Mouse (Mus musculus) hindbrain, postnatal 0 days (tissue): ENCODE data around the gene Ifi27l2b. TPM values are rescaled to one million over a fixed set of nuclear protein-coding genes. Genes with fewer than 3 reads are reported as not detected.

Experiments used
- ATAC-seq: fragments of 200-750 bp; cut with Nextera tagmentation; 2 replicates; pipeline ENCODE4 v1.8.0; 2017; ENCODE audit warnings: mild to moderate bottlenecking, moderate TSS enrichment, moderate library complexity
- DNase-seq: peaks from one replicate; pipeline ENCODE4 v3.0.0-alpha.2; 2015; ENCODE audit warnings: low spot score
- H3K27ac ChIP-seq: fragments of 300-500 bp; sonication (generic); 2 replicates; pipeline ENCODE4 v1.5.1; 2014; ENCODE audit warnings: mild to moderate bottlenecking
- H3K27me3 ChIP-seq: fragments of 300-500 bp; sonication (generic); 2 replicates; pipeline ENCODE4 v1.6.1; 2014; ENCODE audit warnings: low read length, mixed read lengths; ENCODE audit not compliant: insufficient read depth
- H3K36me3 ChIP-seq: fragments of 300-500 bp; sonication (generic); 2 replicates; pipeline ENCODE4 v1.6.1; 2014; ENCODE audit warnings: low read length, mixed read lengths; ENCODE audit not compliant: insufficient read depth
- H3K4me1 ChIP-seq: fragments of 300-500 bp; sonication (generic); 2 replicates; pipeline ENCODE4 v1.6.1; 2014; ENCODE audit warnings: antibody characterized with exemption, low read length, mixed read lengths; ENCODE audit not compliant: insufficient read depth
- H3K4me2 ChIP-seq: fragments of 300-500 bp; sonication (generic); 2 replicates; pipeline ENCODE4 v1.6.1; 2014; ENCODE audit warnings: low read depth, mild to moderate bottlenecking, low read length, moderate library complexity, mixed read lengths
- H3K4me3 ChIP-seq: fragments of 300-500 bp; sonication (generic); 2 replicates; pipeline ENCODE4 v1.5.1; 2014; ENCODE audit warnings: low read length
- H3K9ac ChIP-seq: fragments of 300-500 bp; sonication (generic); replicated peaks from 2 replicates; pipeline ENCODE4 v1.6.1; 2014; ENCODE audit warnings: mild to moderate bottlenecking, low read length, moderate library complexity, mixed read lengths
- H3K9me3 ChIP-seq: fragments of 300-500 bp; sonication (generic); 2 replicates; pipeline ENCODE4 v1.6.1; 2016; ENCODE audit warnings: low read length, mixed read lengths
- CTCF ChIP-seq: IDR thresholded peaks from 2 replicates; pipeline ENCODE4 v1.5.1; 2016; ENCODE audit warnings: antibody characterized with exemption, control low read depth, low read depth
- WGBS: fragments of 180-500 bp; shearing (Covaris S2); extraction: QIAGEN DNeasy Blood & Tissue Kit; methylation state at CpG from one replicate; pipeline ENCODE4 v1.1.7; 2014; 5-methylcytosine and 5-hydroxymethylcytosine counted together
- polyA plus RNA-seq: library from polyadenylated mRNA; unstranded; fragments of >200 nt; fragmentation: Nextera tagmentation; extraction: Ambion mirVana; gene quantifications from 2 replicates; pipeline ENCODE4 v1.2.1, GENCODE M21; 2015
- total RNA-seq: library from RNA; depleted of rRNA; stranded (reverse); fragments of >200 nt; gene quantifications from 2 replicates; pipeline ENCODE4 v1.2.3, GENCODE M21; 2014

The Ifi27l2b gene
- total and polyA plus RNA-seq, 2 experiments from 2014 or later, result not detected

DNA sequence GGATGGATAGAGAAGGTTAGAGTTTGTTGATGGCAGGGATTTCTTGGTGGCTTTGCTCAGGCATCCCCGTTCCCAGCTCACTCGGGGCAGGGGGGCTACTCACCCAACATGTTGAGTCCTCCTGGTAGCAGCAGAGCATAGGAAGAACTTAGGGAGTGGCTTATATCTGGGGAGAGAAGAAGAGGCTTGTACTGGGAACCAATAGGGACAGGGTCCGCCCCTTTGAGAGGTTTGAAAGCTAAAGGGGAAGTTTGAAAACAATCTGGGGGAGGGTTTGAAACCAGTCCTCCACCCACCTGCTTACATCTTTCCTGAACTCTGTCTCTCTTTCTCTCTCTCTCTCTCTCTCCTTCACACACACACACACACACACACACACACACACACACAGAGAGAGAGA, 13.5 kb downstream of the Ifi27l2b start, which contains the start of gene Ifi27l2a:
Gene Ifi27l2a, minus strand, starts transcription at position 157 of the 400 bp plus-strand sequence.
- H3K36me3 ChIP-seq, result no peaks in the 10 kb centered on the region
- no peaks in the 10 kb centered on the region for H3K4me1 ChIP-seq
- ATAC-seq (no peak), DNase-seq (no peak)
- H3K27me3 ChIP-seq, result no peaks in the 10 kb centered on the region
- no peaks in the 10 kb centered on the region for H3K9me3 ChIP-seq
- no peak within 1 kb of the TSS for H3K27ac ChIP-seq
- WGBS, result 56% methylated on average over 3 of the region's 3 CpGs
- H3K9ac ChIP-seq, result no peak within 1 kb of the TSS
- no peak for TF ChIP-seq CTCF
- H3K4me2 ChIP-seq, result no peak within 1 kb of the TSS
- H3K4me3 ChIP-seq, result no peak within 1 kb of the TSS

DNA sequence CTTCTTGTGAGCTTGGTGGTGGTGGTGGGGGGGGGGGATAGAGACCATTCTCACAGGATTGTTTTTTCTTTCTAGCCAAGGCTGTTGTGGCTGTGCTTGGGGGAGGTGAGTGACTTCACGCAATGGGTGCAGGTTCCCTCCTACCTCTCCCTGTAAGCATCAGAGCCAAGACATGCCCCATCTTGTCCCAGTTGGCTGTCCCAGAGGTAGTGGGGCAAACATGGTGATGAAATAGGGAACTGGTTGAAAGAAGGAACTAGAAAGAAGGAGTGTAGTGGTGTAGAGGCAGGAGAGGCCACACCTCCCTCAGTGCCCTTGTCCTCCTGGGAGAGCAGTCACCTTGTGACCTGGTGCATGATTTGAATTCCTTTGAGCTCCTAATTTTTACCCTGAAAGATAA, 19.4 kb downstream of the Ifi27l2b start:
- no peaks in the 10 kb centered on the region for H3K27me3 ChIP-seq
- H3K4me1 ChIP-seq, result no peaks in the 10 kb centered on the region
- no peak overlapping the region for H3K27ac ChIP-seq
- no peak overlapping the region for H3K9ac ChIP-seq
- WGBS, result 100% methylated on average over 1 of the region's 1 CpGs
- ATAC-seq, result no peak
- no peak overlapping the region for H3K4me2 ChIP-seq
- H3K36me3 ChIP-seq, result no peaks in the 10 kb centered on the region
- no peak for DNase-seq
- TF ChIP-seq CTCF, result no peak
- H3K4me3 ChIP-seq, result no peak overlapping the region
- no peaks in the 10 kb centered on the region for H3K9me3 ChIP-seq

DNA sequence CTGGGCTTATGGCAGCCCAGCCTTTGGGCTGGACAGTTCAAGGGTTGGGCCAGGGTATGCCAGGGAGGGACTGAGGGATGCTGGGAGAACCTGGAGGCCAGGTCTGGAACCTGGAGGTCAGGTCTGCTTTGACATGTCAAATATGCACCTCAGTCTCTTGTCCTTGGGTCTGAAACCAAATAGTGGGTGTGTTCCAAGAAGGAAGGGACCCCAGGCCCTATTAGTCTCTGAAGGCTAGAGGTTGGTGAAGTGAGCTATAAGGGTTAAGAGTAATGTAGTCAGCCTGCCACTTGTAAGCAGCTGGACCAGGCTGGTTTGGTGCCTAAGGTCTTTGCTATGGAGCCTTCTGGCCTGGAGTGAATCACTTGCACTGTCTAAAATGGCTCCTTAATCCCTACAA, 22.2 kb downstream of the Ifi27l2b start:
- Histone ChIP-seq H3K4me1 (no peaks in the 10 kb centered on the region), H3K36me3 (no peaks in the 10 kb centered on the region), H3K9me3 (no peaks in the 10 kb centered on the region), H3K4me3 (no peak overlapping the region), H3K4me2 (peak overlapping the region; percentile 30; the same call in 1 of the 2 replicates), H3K27ac (no peak overlapping the region), H3K27me3 (no peaks in the 10 kb centered on the region), H3K9ac (no peak overlapping the region)
- ATAC-seq (no peak), DNase-seq (no peak)
- no peak for TF ChIP-seq CTCF

DNA sequence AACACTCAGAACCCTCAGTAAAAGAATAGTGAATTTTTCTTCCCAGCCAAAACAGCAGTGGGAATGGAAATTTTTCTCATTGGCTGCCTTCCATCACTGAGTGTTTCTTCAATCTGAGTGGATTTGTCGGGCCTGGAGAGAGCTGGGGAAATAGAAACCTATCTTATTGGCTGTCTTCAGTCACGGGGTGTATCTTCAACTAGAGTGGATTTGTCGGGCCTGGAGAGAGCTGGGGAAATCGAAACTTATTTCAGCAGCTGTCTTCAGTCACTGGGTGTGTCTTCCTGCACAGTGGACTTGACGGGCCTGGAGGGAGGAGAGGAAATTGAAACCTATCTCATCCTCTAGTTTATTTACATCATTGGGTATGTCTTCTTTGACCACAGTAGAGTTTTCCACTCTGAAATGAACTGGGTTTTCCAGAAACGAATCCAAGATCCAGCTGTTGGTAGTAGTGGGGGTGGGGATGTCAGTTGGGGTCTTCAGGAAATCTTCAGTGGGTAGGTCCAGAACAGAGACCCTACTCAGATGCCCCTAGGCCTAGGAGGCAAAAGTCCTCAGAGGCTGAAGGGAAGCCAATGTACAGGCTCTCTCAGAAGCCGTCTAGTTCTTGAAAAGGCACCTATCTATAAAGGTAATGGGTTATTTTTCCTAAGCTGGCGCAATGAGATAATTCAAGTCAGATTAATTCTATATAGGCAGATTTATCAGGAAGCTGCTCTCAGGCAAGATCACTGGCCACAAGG, 22.9 kb downstream of the Ifi27l2b start, which contains the start of gene Ifi27:
Gene Ifi27, plus strand, starts transcription at position 226 of the 746 bp plus-strand sequence.
- DNase-seq, result peak; percentile 5
- H3K9me3 ChIP-seq, result no peaks in the 10 kb centered on the region
- no peak for TF ChIP-seq CTCF
- peak within 1 kb of the TSS; percentile 30; the same call in 1 of the 2 replicates for H3K4me2 ChIP-seq
- no peak for ATAC-seq
- H3K27me3 ChIP-seq, result no peaks in the 10 kb centered on the region
- H3K27ac ChIP-seq, result no peak within 1 kb of the TSS
- H3K36me3 ChIP-seq, result no peaks in the 10 kb centered on the region
- WGBS, result 78% methylated on average over 8 of the region's 8 CpGs
- H3K9ac ChIP-seq, result no peak within 1 kb of the TSS
- H3K4me3 ChIP-seq, result no peak within 1 kb of the TSS
- H3K4me1 ChIP-seq, result no peaks in the 10 kb centered on the region

DNA sequence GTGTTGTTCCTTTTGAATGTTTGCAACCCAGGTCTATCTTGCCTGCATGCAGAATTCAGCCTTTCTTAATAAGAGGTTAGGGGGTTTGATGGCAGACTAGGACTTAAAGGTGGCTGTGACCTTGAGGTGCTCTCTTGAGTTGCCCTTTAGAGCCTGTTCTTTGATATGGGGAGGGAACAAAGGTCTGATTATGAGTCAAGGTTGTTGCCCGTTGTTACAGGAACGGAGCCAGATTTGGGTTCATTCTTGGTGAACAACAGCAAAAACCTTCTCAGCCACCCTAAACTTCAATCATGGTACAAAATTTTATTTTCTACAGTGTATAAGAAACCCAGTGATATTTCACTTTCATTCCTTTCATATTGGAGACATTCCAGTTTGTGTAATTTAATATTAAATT, 23.6 kb downstream of the Ifi27l2b start:
- 91% methylated on average over 2 of the region's 2 CpGs for WGBS
- TF ChIP-seq CTCF, result no peak

DNA sequence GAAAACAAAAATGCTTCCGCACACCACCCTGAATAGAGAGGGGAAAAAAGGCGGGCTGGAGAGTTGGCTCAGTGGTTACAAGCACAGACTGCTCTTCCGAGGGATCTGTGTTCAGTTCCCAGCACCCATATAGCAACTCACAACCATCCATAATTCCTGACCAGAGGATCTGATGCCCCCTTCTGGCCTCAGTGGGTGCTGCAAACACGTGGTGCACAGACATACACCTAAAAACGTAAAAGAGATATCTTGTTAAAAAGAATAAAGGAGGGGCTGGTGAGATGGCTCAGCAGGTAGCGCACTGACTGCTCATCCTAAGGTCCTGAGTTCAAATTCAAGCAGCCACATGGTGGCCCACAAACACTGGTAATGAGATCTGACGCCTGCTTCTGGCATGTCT, 30.3 kb downstream of the Ifi27l2b start:
- ATAC-seq (no peak), DNase-seq (no peak)
- H3K36me3 ChIP-seq, result peaks cover 4% of the 10 kb centered on the region; the same call in 1 of the 2 replicates
- H3K4me3 ChIP-seq, result no peak overlapping the region
- H3K4me1 ChIP-seq, result peaks cover 16% of the 10 kb centered on the region
- 91% methylated on average over 7 of the region's 7 CpGs for WGBS
- H3K9me3 ChIP-seq, result no peaks in the 10 kb centered on the region
- peak; percentile 30; the same call in 1 of the 2 replicates for TF ChIP-seq CTCF
- H3K27me3 ChIP-seq, result no peaks in the 10 kb centered on the region
- no peak overlapping the region for H3K27ac ChIP-seq
- H3K9ac ChIP-seq, result no peak overlapping the region
- H3K4me2 ChIP-seq, result no peak overlapping the region

More for the DNA sequence above, 23.6 kb downstream of the Ifi27l2b start:
- Histone ChIP-seq H3K36me3 (no peaks in the 10 kb centered on the region), H3K9me3 (no peaks in the 10 kb centered on the region), H3K27me3 (no peaks in the 10 kb centered on the region), H3K4me1 (no peaks in the 10 kb centered on the region), H3K4me2 (no peak overlapping the region), H3K27ac (no peak overlapping the region), H3K9ac (no peak overlapping the region), H3K4me3 (no peak overlapping the region)
- DNase-seq, result no peak
- ATAC-seq, result no peak
